Mouse (Mus musculus): Measurements from ENCODE around the gene D630003M21Rik. TPM values are rescaled to one million over a fixed set of nuclear protein-coding genes. Genes with fewer than 3 reads are reported as not detected.

Gene D630003M21Rik
- polyA plus RNA-seq, 1 experiment, result 3.1 TPM

DNA sequence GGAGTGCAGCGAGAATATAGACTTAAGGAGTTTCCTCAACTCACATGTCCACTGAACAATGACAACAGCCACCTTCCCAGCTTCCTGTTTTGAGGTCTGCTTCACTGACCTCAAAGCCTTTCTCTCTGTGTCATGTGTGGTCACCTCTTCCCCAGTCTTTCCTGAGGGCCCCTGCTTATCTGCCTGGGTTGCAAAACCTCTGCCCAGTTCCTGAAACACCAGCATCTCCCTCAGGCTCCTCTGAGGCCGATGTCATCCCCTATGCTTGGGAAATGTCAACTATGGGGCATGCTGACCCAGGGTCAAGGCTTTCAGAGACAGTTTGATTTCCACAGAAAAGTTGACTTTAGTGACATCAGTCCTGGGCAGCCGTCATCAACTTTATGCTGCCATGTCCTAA, 53.6 kb downstream of the D630003M21Rik start:
- H3K27me3 ChIP-seq (ENCODE audit: control insufficient read depth, insufficient read depth, low read length), result no peaks in the 10 kb centered on the region

DNA sequence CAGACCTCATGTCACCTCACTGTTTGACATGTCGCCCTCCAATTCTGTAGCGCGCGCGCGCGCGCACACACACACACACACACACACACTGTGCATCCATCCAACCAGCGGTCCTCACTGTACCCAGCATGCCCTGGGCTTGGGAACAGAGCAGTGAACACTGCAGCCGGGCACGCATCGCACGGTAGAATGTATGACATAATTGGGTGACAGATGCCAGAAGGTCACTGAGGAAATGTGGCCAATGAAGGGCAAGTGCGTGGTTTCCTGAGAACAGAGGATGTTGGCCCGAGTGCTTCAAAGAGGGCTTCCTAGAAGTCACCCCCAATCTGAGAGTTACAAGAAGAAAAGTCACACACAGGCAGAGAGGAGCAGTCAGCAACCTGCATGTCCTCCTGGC, 54.1 kb downstream of the D630003M21Rik start:
- Histone ChIP-seq H3K27me3 (ENCODE audit: control insufficient read depth, insufficient read depth, low read length) (no peaks in the 10 kb centered on the region), H3K27ac (ENCODE audit: control insufficient read depth, insufficient read depth, low read length) (no peak overlapping the region), H3K36me3 (ENCODE audit: control insufficient read depth, insufficient read depth, low read length) (no peaks in the 10 kb centered on the region), H3K4me3 (ENCODE audit: control insufficient read depth, insufficient read depth, low read length) (no peak overlapping the region), H3K4me1 (replicated peaks; ENCODE audit: control insufficient read depth, insufficient read depth, low read length) (peaks cover 17% of the 10 kb centered on the region)
- TF ChIP-seq POLR2A (IDR thresholded peaks at IDR 0.05; ENCODE audit: control insufficient read depth, extremely low read depth, insufficient read depth, low read length, poor library complexity), result no peak
- TF ChIP-seq CTCF (IDR thresholded peaks at IDR 0.05; ENCODE audit: borderline replicate concordance, control insufficient read depth, extremely low read depth, insufficient read depth, low read length, poor library complexity), result no peak
- WGBS, result 39% methylated on average over 15 of the region's 15 CpGs
- no peak for DNase-seq

More for the DNA sequence above, 53.6 kb downstream of the D630003M21Rik start:
- Histone ChIP-seq H3K36me3 (ENCODE audit: control insufficient read depth, insufficient read depth, low read length) (no peaks in the 10 kb centered on the region), H3K4me1 (replicated peaks; ENCODE audit: control insufficient read depth, insufficient read depth, low read length) (peaks cover 17% of the 10 kb centered on the region), H3K27ac (ENCODE audit: control insufficient read depth, insufficient read depth, low read length) (no peak overlapping the region), H3K4me3 (ENCODE audit: control insufficient read depth, insufficient read depth, low read length) (no peak overlapping the region)
- TF ChIP-seq POLR2A (IDR thresholded peaks at IDR 0.05; ENCODE audit: control insufficient read depth, extremely low read depth, insufficient read depth, low read length, poor library complexity), result no peak
- TF ChIP-seq CTCF (IDR thresholded peaks at IDR 0.05; ENCODE audit: borderline replicate concordance, control insufficient read depth, extremely low read depth, insufficient read depth, low read length, poor library complexity), result no peak
- WGBS, result 7% methylated on average over 3 of the region's 3 CpGs
- DNase-seq, result no peak

DNA sequence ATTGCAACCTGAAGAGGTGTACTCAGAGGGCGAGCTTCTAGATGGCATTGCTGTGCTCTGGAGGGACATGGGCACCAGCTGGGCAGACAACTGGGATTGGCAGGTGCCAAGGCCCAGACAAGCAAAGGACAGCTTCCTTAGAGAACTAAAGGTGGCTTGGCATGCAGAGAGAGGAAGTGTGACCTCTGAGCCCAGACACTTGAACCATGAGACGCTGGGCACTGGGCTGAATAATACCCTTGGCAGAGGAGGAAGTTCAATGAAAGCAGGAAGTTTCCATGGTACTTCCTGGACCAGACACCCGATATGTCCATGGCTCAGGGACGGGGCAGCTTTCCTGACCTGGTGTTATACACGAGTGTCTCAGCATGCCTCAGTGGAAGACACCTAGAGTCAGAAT, 54.6 kb downstream of the D630003M21Rik start:
- Histone ChIP-seq H3K27ac (ENCODE audit: control insufficient read depth, insufficient read depth, low read length) (no peak overlapping the region), H3K4me3 (ENCODE audit: control insufficient read depth, insufficient read depth, low read length) (no peak overlapping the region), H3K4me1 (replicated peaks; ENCODE audit: control insufficient read depth, insufficient read depth, low read length) (peaks cover 16% of the 10 kb centered on the region), H3K36me3 (ENCODE audit: control insufficient read depth, insufficient read depth, low read length) (no peaks in the 10 kb centered on the region), H3K27me3 (ENCODE audit: control insufficient read depth, insufficient read depth, low read length) (no peaks in the 10 kb centered on the region)
- 26% methylated on average over 5 of the region's 5 CpGs for WGBS
- no peak for DNase-seq
- no peak for TF ChIP-seq CTCF (IDR thresholded peaks at IDR 0.05; ENCODE audit: borderline replicate concordance, control insufficient read depth, extremely low read depth, insufficient read depth, low read length, poor library complexity)

DNA sequence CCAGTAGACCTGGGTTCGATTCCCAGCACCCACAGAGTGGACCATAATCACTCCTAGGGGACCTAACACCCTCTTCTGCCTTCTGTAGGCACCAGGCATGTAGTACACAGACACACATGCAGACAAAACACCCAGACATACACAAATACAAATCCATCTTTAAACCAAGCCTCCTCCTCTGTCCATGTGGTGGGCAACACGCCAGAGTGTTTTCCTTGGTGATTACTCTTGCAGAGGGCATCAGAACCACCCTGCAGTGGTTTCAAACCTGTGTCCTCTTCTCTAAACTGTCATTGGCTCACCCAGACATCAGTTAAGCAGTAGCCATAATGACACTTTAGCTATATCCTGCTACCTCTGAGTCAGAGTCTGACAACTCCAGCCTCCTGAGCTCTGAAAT, 58.6 kb downstream of the D630003M21Rik start:
- H3K27me3 ChIP-seq (ENCODE audit: control insufficient read depth, insufficient read depth, low read length), result no peaks in the 10 kb centered on the region
- no peak overlapping the region for H3K27ac ChIP-seq (ENCODE audit: control insufficient read depth, insufficient read depth, low read length)
- peaks cover 26% of the 10 kb centered on the region for H3K4me1 ChIP-seq (replicated peaks; ENCODE audit: control insufficient read depth, insufficient read depth, low read length)
- no peak overlapping the region for H3K4me3 ChIP-seq (ENCODE audit: control insufficient read depth, insufficient read depth, low read length)
- WGBS, result 89% methylated on average over 2 of the region's 2 CpGs
- DNase-seq, result no peak
- TF ChIP-seq CTCF (IDR thresholded peaks at IDR 0.05; ENCODE audit: borderline replicate concordance, control insufficient read depth, extremely low read depth, insufficient read depth, low read length, poor library complexity) (no peak), POLR2A (IDR thresholded peaks at IDR 0.05; ENCODE audit: control insufficient read depth, extremely low read depth, insufficient read depth, low read length, poor library complexity) (no peak)
- no peaks in the 10 kb centered on the region for H3K36me3 ChIP-seq (ENCODE audit: control insufficient read depth, insufficient read depth, low read length)

DNA sequence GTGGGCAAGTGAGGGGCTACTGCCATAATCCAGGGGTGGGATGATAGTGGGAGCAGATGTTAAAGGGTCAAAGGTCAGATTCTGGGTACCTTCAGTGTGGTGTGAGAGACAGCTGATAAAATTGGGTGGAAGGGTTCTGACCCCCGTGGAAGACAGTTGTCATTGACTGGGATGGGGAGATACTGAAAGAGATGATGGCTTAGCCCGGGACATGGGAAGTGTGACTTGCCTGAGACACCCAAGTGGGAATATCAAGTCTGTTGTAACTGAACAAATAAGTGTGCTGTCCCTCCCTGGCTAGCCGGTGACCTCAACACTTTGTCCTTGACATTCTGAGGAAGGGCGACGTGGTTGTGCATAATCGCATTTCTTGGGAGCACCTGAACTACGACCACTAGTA, 59.3 kb downstream of the D630003M21Rik start:
- no peak overlapping the region for H3K27ac ChIP-seq (ENCODE audit: control insufficient read depth, insufficient read depth, low read length)
- no peak overlapping the region for H3K4me3 ChIP-seq (ENCODE audit: control insufficient read depth, insufficient read depth, low read length)
- DNase-seq, result no peak
- TF ChIP-seq POLR2A (IDR thresholded peaks at IDR 0.05; ENCODE audit: control insufficient read depth, extremely low read depth, insufficient read depth, low read length, poor library complexity), result no peak
- H3K36me3 ChIP-seq (ENCODE audit: control insufficient read depth, insufficient read depth, low read length), result no peaks in the 10 kb centered on the region
- no peaks in the 10 kb centered on the region for H3K27me3 ChIP-seq (ENCODE audit: control insufficient read depth, insufficient read depth, low read length)
- 97% methylated on average over 7 of the region's 7 CpGs for WGBS
- H3K4me1 ChIP-seq (replicated peaks; ENCODE audit: control insufficient read depth, insufficient read depth, low read length), result peaks cover 20% of the 10 kb centered on the region

DNA sequence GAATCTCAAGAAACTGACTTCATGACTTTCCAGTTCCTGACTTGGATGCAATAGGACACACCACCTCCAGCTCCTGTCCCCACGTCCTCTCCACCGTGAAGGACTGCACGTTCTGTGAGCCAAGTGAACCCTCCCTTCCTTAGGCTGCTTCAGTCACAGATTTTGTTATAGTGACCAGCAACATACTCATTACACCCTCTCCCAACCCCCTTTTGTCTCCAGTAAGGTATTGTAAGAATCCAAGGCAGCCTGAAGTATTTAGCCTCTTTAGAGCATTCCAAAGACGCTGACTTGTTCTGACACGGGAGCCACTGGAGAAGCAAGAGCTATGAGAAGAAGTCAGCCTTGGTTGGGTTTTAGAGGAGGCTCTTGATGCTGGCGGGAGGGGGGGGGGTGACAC, 59.7 kb downstream of the D630003M21Rik start:
- no peaks in the 10 kb centered on the region for H3K27me3 ChIP-seq (ENCODE audit: control insufficient read depth, insufficient read depth, low read length)
- 93% methylated on average over 6 of the region's 6 CpGs for WGBS
- H3K36me3 ChIP-seq (ENCODE audit: control insufficient read depth, insufficient read depth, low read length), result no peaks in the 10 kb centered on the region
- TF ChIP-seq POLR2A (IDR thresholded peaks at IDR 0.05; ENCODE audit: control insufficient read depth, extremely low read depth, insufficient read depth, low read length, poor library complexity), result no peak
- TF ChIP-seq CTCF (IDR thresholded peaks at IDR 0.05; ENCODE audit: borderline replicate concordance, control insufficient read depth, extremely low read depth, insufficient read depth, low read length, poor library complexity), result no peak
- H3K4me3 ChIP-seq (ENCODE audit: control insufficient read depth, insufficient read depth, low read length), result no peak overlapping the region
- DNase-seq, result no peak
- peak overlapping the region; percentile 15; the same call in 1 of the 2 replicates for H3K27ac ChIP-seq (ENCODE audit: control insufficient read depth, insufficient read depth, low read length)
- H3K4me1 ChIP-seq (replicated peaks; ENCODE audit: control insufficient read depth, insufficient read depth, low read length), result peaks cover 17% of the 10 kb centered on the region

DNA sequence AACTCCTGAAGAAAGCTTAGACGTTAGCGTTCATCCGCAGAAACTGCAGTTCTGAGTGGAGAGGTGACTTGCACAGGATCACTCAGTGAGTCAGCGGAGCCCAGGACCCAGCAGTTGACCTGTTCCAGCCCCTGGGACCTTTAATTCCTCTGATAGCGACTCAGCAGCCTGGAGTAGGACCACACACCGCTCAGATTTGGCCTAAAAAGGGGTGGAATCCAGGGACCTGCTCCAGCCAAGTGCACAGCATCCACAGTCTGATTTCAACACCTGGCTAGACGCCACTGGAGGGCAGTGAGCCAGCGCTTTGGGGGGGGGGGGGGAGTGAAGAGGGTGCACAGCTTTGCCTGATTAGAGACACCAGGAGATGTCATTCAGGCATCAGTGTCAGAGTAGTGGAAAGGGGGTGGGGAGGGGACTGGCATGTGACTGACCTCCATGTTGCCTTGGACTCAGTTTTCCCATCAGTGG, 60.2 kb downstream of the D630003M21Rik start:
- Histone ChIP-seq H3K27ac (ENCODE audit: control insufficient read depth, insufficient read depth, low read length) (no peak overlapping the region), H3K4me1 (replicated peaks; ENCODE audit: control insufficient read depth, insufficient read depth, low read length) (peaks cover 17% of the 10 kb centered on the region), H3K36me3 (ENCODE audit: control insufficient read depth, insufficient read depth, low read length) (no peaks in the 10 kb centered on the region), H3K4me3 (ENCODE audit: control insufficient read depth, insufficient read depth, low read length) (no peak overlapping the region), H3K27me3 (ENCODE audit: control insufficient read depth, insufficient read depth, low read length) (no peaks in the 10 kb centered on the region)
- WGBS, result 88% methylated on average over 8 of the region's 8 CpGs
- no peak for DNase-seq
- TF ChIP-seq POLR2A (IDR thresholded peaks at IDR 0.05; ENCODE audit: control insufficient read depth, extremely low read depth, insufficient read depth, low read length, poor library complexity), result no peak
- no peak for TF ChIP-seq CTCF (IDR thresholded peaks at IDR 0.05; ENCODE audit: borderline replicate concordance, control insufficient read depth, extremely low read depth, insufficient read depth, low read length, poor library complexity)

Data from thymus, adult 2 months (tissue).